Mouse (Mus musculus): Measurements from ENCODE around the gene Bfsp2. TPM values are rescaled to one million over a fixed set of nuclear protein-coding genes. Genes with fewer than 3 reads are reported as not detected.

Gene Bfsp2
- total RNA-seq (2018; cell fraction: chromatin; rRNA removed): not detected
- under 1 TPM in 1 of 26 experiments, not detected in 25; 0.17 TPM for total RNA-seq (2018; cell fraction: cytosol; rRNA removed)
- total RNA-seq (2018; cell fraction: nucleus; rRNA removed): 1 to 10 TPM in 1 of 26 experiments, not detected in 25; 1.5 TPM
- not detected in 3 replicates for polyA plus RNA-seq (2018)

DNA sequence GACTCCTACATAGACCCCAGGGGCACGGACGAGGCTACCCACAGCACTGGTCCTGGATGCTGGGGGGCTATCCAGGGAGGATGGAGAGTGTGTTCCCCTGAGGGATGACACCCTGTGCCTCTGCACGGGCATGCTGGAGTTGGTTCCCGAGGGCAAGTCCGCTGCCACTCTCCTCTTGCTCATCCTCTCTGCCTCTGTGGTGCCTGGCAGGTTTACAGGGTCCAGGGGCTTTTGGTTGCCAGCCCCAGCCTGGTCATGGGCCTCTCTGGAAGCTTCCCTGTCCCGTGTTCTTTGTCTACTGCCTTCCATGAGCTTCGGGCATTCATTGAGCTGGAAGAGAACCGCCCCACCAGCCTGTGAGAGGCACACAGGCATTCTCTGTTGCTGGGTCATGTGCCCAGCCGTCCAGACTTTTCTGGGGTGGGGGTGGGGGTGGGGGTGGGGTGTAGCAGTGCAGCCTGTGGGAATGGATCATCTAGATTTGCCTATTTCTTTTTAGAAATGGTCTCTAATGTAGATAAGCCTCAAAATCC, at the start of gene Bfsp2:
Gene Bfsp2, minus strand, starts transcription at position 377 of the 533 bp plus-strand sequence.
- H3K4me3 ChIP-seq (ENCODE audit: inconsistent target): no peak within 1 kb of the TSS
- H3K36me3 ChIP-seq (ENCODE audit: inconsistent target): no peaks in the 10 kb centered on the region
- H3K27ac ChIP-seq: no peak within 1 kb of the TSS
- no peaks in the 10 kb centered on the region for H3K79me2 ChIP-seq (ENCODE audit: inconsistent target)
- 77% methylated on average over 9 of the region's 9 CpGs for WGBS (ENCODE audit: missing documents)

DNA sequence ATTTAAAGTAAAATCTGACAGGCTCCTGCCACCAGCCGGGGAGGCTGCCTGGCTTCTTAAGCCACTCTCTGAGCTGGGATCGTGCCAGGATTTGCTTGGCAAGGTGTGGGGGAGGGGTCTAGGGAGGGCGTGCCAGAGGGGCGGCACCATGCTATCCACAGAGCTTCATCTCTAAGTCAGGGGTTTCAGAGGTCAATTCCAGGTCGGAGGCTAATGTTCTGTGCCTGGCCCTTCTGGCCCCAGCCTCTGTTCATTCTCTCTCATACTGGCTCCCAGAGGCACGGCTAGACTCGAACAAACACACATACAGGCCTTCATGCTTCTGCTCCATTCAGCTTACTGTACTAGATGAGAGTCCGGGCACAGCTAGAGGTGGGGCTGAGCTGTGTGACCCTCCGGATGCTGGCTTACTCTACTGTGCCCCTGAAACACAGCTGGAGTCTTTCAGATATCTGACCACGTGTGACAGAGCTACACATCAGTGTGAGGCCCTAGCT, 44.9 kb upstream of the Bfsp2 start:
- Histone ChIP-seq H3K27ac (no peak overlapping the region), H3K36me3 (ENCODE audit: inconsistent target) (no peaks in the 10 kb centered on the region), H3K79me2 (ENCODE audit: inconsistent target) (no peaks in the 10 kb centered on the region), H3K4me3 (ENCODE audit: inconsistent target) (no peak overlapping the region)
- WGBS (ENCODE audit: missing documents): 53% methylated on average over 10 of the region's 10 CpGs

DNA sequence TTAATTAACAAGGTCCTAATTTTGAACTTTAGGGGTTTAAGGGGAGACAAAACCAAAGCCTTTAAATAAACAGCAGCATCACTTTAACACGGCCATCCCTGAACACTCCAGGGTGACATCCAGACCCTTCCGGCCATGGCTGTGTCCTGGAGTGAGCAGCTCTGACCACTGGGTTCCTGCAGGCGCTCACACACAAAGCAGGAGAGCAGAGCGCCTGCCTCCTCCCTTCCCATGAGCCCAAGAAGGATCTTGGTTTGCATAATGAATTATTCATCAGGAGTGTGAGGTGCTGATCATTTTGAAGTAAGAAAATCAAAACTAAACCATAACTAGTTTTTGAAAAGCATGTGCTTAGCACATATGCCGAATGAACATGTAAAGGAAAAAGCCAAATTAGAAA, 44.4 kb upstream of the Bfsp2 start:
- Histone ChIP-seq H3K79me2 (ENCODE audit: inconsistent target) (no peaks in the 10 kb centered on the region), H3K36me3 (ENCODE audit: inconsistent target) (no peaks in the 10 kb centered on the region), H3K4me3 (ENCODE audit: inconsistent target) (no peak overlapping the region), H3K27ac (no peak overlapping the region)
- WGBS (ENCODE audit: missing documents): 65% methylated on average over 5 of the region's 5 CpGs

DNA sequence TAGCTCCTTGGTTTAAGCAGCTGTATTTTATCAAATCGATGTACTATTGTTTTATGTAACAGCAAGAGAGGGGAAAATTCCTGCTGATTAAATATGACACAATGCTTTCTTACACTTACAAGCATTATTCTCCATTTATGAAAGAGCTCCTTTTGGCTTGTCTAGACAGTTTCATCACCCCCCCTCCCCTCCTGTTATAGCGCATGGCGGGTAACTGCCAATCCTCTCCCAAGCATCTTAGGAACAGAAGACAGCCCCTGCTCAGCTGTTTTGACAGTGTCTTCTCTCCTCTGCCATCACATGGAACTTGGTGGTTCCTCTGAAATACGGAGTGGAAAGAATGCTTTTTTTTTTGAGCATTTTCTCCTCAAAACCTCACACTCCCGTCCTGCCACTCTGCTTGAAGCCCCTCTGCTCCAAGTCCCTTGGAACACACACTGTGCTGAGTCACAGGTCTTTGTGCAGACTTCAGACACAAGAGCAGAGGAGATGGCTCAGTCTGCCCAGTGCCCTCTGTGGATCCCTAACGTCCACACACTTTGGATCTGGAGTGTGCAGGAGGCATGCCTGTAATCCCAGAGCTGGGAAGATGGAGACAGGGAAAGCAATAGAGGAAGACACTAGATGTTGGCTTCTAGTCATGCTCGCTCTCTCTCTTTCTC, 43.7 kb upstream of the Bfsp2 start:
- no peak overlapping the region for H3K4me3 ChIP-seq (ENCODE audit: inconsistent target)
- no peaks in the 10 kb centered on the region for H3K36me3 ChIP-seq (ENCODE audit: inconsistent target)
- no peak overlapping the region for H3K27ac ChIP-seq
- no peaks in the 10 kb centered on the region for H3K79me2 ChIP-seq (ENCODE audit: inconsistent target)
- 73% methylated on average over 7 of the region's 7 CpGs for WGBS (ENCODE audit: missing documents)

DNA sequence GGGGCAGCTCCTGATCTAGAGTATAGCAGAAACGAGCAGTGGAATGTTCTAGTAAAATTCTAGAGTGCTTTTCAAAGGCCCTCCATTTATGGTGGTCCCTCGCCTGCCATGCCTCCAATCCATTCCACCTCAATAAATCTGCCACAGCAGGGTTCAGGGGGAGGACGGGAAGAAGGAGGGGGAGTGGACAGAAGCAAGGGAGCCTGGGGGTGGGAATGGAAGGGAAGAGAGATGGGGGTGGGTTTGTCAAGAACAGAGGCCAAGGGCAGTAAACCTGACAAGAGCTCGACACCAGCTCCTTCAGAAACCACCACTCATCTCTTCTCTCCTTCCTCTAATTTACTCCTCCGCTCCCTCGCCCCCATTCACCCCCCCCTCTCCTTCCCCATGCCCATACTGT, 42.8 kb upstream of the Bfsp2 start:
- Histone ChIP-seq H3K36me3 (ENCODE audit: inconsistent target) (no peaks in the 10 kb centered on the region), H3K4me3 (ENCODE audit: inconsistent target) (no peak overlapping the region), H3K27ac (no peak overlapping the region), H3K79me2 (ENCODE audit: inconsistent target) (no peaks in the 10 kb centered on the region)
- WGBS (ENCODE audit: missing documents): 35% methylated on average over 6 of the region's 6 CpGs

DNA sequence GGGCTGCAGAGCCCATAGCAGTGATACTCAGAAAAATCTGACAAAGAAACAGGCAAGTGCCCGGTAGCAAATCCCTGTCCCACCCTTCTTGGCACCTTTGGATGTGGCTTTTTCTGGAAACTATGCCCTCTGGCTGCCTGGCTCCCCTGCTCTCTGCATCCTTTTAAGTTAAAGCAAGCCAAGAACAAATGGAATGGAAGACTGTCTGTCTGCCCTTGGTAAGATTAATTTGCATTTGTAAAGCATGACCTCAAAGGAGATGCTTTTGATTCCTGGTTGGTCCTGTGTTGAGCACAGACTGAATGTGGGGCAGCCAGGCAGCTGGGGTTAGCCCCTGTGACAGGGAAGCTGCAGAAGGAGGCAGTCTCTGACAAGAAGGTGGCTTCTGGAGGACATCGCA, 33.7 kb upstream of the Bfsp2 start:
- Histone ChIP-seq H3K27ac (no peak overlapping the region), H3K79me2 (ENCODE audit: inconsistent target) (no peaks in the 10 kb centered on the region), H3K4me3 (ENCODE audit: inconsistent target) (no peak overlapping the region), H3K36me3 (ENCODE audit: inconsistent target) (no peaks in the 10 kb centered on the region)
- WGBS (ENCODE audit: missing documents): 79% methylated on average over 2 of the region's 2 CpGs

DNA sequence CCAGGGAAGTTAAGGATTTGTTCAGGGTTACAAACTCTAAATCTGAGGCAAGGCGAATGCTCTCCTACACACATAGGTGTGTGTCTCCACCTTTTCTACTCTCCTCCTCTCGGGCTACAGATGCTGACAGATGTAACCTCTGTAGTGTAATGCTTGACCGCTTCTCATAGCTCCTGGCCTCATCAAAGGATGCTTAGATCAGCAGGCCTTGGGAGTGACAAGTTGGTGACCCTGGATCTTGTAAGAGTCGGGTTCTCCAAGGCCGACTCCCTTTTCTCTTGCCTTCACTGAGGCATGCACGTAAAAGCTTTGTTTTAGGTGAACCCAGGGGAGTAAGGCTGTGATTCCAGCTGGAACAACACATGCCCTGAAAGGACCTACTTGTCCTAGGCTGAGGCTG, 32.0 kb upstream of the Bfsp2 start:
- 83% methylated on average over 6 of the region's 6 CpGs for WGBS (ENCODE audit: missing documents)
- H3K4me3 ChIP-seq (ENCODE audit: inconsistent target): no peak overlapping the region
- no peak overlapping the region for H3K27ac ChIP-seq
- no peaks in the 10 kb centered on the region for H3K79me2 ChIP-seq (ENCODE audit: inconsistent target)
- no peaks in the 10 kb centered on the region for H3K36me3 ChIP-seq (ENCODE audit: inconsistent target)

DNA sequence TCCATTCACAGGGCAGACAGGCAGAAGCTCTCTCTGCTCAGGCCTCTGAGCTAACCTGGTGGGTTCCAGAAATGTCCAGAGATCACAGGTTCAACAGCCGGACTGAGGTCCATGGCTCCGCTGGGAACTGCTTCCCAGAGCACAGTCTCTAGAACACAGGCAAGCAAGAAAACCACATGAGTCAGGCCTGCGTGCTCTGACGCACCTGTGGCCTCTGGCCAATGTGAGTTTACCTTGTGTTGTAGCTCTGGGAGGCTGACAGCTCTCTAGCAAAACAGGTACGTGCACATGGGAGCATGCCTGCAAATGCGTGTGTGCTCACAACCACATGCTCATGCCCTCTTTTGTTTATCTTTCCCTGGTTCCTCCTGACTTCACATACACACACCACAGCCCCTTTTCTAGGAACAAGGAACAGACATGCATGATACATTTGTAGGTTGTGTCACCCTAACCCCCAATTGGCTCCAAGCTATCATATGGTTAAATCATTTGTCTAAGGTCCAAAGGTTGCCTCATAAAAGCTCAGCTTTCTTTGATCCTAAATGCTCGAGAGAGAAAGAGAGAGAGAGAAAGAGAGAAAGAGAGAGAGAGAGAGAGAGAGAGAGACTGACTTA, 26.9 kb upstream of the Bfsp2 start:
- Histone ChIP-seq H3K4me3 (ENCODE audit: inconsistent target) (no peak overlapping the region), H3K36me3 (ENCODE audit: inconsistent target) (no peaks in the 10 kb centered on the region), H3K79me2 (ENCODE audit: inconsistent target) (no peaks in the 10 kb centered on the region), H3K27ac (no peak overlapping the region)
- 79% methylated on average over 6 of the region's 7 CpGs for WGBS (ENCODE audit: missing documents)

DNA sequence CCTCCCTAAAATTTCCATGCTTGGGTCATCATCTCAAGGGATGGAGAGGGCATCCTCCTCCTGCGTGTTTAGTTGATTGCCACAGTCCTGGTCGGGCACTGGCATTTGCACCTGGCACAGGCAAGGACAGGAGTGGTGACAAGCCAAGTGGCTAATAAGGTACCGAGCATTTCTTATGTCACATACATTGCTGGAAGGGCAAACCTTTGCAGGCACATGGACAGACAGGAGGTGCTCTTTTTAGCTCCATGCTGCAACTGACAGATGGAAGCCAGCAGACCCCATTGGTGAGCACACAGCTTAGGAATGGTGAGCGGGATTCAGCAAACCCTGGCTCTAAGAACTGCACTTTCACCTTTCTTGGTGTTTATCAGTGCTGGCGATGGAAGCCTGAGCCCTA, 24.8 kb upstream of the Bfsp2 start:
- Histone ChIP-seq H3K36me3 (ENCODE audit: inconsistent target) (no peaks in the 10 kb centered on the region), H3K27ac (no peak overlapping the region), H3K79me2 (ENCODE audit: inconsistent target) (no peaks in the 10 kb centered on the region), H3K4me3 (ENCODE audit: inconsistent target) (no peak overlapping the region)
- WGBS (ENCODE audit: missing documents): 91% methylated on average over 5 of the region's 5 CpGs

DNA sequence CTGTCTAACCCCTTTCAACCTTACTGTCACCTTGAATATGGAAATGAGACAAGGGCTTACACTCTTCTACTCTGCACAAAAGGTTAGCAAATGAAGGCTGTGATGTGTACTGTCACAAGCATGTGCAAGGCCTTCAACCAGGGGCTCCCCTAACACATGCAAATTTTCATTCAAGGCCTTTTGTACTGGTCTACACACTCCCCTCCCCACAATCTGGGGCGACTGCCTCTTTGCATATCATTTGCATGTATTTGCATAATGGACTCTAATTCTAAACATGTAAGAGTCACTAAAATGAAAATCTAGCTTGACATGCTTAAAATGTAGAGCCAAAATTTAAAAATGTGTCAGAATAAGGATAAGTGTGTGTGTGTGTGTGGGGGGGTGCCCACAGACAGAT, 24.4 kb upstream of the Bfsp2 start:
- Histone ChIP-seq H3K27ac (no peak overlapping the region), H3K4me3 (ENCODE audit: inconsistent target) (no peak overlapping the region), H3K36me3 (ENCODE audit: inconsistent target) (no peaks in the 10 kb centered on the region), H3K79me2 (ENCODE audit: inconsistent target) (no peaks in the 10 kb centered on the region)
- WGBS (ENCODE audit: missing documents): 92% methylated on average over 1 of the region's 1 CpGs

DNA sequence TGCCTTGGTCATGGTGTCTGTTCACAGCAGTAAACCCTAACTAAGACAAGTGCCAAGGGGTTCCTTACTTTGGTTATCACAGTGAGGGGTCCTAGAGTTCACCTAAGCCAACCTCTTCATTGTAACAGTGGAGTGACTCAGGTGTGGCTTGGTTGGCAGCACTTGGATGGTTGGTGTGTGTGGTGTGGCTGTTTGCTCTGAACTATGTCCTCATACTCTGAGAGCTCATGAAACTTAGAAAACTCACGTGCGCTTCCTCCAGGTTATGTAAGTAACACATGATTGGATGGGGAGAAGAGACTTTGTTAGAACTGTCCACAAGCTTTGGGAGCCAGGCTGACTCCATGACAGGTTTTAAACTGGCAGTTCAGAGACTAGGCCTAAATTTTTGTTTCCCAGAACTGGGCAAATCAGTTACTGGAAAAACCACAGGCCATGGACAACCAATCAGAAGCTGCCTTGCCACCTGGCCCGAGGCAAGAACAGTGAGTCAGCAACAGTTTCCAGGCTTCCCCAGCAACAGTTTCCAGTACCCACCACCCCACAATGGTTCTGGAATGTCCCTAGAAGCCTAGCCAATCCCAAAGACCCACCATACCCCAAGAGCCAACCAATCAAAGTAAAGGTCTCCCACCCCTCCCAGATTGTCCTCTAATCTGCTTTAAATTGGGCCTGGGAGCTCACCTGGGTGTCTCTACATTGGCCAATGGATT, 23.5 kb upstream of the Bfsp2 start:
- 68% methylated on average over 3 of the region's 3 CpGs for WGBS (ENCODE audit: missing documents)
- Histone ChIP-seq H3K79me2 (ENCODE audit: inconsistent target) (no peaks in the 10 kb centered on the region), H3K4me3 (ENCODE audit: inconsistent target) (no peak overlapping the region)

DNA sequence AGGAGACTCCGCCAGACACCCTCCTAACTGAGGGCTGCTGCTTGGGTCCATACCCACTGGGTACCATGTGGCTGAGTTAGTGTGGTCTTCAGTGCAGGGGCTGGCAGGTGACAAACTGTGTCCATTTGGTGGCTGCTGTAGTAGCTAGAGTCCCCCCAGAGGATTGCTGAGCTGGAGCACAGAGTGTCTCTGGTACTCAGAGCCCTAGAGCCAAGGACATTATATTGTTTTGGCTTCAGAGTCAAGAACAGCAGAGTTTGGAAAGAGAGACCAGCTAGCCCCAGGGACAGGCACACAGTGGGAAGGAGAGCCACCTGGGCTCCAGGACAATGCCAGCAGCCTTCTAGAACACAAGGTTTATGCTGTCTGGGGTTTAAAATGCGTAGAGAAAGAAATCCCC, 22.4 kb upstream of the Bfsp2 start:
- H3K27ac ChIP-seq: no peak overlapping the region
- H3K79me2 ChIP-seq (ENCODE audit: inconsistent target): no peaks in the 10 kb centered on the region
- 96% methylated on average over 2 of the region's 2 CpGs for WGBS (ENCODE audit: missing documents)
- H3K36me3 ChIP-seq (ENCODE audit: inconsistent target): no peaks in the 10 kb centered on the region
- H3K4me3 ChIP-seq (ENCODE audit: inconsistent target): no peak overlapping the region

More for the DNA sequence above, 23.5 kb upstream of the Bfsp2 start:
- H3K27ac ChIP-seq: no peak overlapping the region
- no peaks in the 10 kb centered on the region for H3K36me3 ChIP-seq (ENCODE audit: inconsistent target)

DNA sequence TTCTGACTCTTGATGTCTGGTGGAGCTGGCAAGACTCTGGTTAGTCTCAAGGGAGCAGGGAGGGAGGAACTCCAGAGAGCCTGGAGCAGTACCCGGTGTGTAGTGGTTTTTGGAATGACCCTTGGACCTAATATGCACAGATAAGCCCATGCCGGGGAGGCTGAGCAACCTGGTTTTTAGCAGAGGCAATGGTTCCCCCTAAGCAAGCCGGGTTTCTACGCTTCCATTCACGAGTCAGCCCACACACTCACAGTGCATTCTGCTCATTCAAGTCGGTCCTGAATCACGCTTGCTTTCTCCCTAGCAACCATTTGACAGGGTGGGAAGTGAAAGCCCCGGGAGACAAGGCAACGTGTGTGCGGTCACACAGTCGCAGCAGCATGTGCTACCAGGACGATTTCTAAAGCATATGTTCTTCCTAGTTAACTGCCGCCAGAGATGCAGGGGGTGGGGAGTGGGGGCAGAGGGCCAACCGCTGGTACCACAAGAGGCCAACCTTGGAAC, 21.7 kb upstream of the Bfsp2 start:
- Histone ChIP-seq H3K4me3 (ENCODE audit: inconsistent target) (no peak overlapping the region), H3K79me2 (ENCODE audit: inconsistent target) (no peaks in the 10 kb centered on the region), H3K27ac (no peak overlapping the region), H3K36me3 (ENCODE audit: inconsistent target) (no peaks in the 10 kb centered on the region)
- 32% methylated on average over 14 of the region's 14 CpGs for WGBS (ENCODE audit: missing documents)

DNA sequence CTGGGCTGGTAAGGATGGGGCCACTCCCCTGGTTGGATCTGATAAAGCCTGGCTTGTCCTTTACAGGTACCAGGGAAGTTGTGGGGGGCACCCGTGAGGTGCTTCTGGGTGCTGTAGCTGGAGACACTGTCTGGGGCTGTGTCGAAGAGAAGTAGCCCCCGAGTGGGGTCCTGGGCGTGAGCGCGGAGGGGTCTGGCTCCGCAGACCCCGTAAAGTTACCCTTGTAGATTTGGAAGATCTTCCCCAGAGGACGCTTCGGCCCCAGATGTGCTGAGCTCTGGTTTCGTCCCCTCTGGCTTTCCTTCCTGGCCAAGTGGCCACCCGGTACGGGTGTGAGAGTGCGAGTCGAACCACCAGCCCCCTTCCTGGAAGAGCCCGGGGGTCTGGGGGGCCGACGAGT, 19.1 kb upstream of the Bfsp2 start:
- no peaks in the 10 kb centered on the region for H3K36me3 ChIP-seq (ENCODE audit: inconsistent target)
- H3K4me3 ChIP-seq (ENCODE audit: inconsistent target): no peak overlapping the region
- 93% methylated on average over 18 of the region's 18 CpGs for WGBS (ENCODE audit: missing documents)
- no peaks in the 10 kb centered on the region for H3K79me2 ChIP-seq (ENCODE audit: inconsistent target)
- H3K27ac ChIP-seq: no peak overlapping the region
